Mouse (Mus musculus) ES-E14 (cell line): ENCODE results near the gene En2.

Source experiments
- CHD2 ChIP-seq: IDR thresholded peaks from 2 replicates; pipeline ENCODE4 v1.6.1; 2014; ENCODE audit warnings: mild to moderate bottlenecking, low read depth, low read length, inconsistent platforms
- HCFC1 ChIP-seq: IDR thresholded peaks from 2 replicates; pipeline ENCODE4 v1.6.1; 2012; ENCODE audit warnings: low read length, inconsistent platforms, borderline replicate concordance; ENCODE audit not compliant: insufficient read depth
- ZC3H11A ChIP-seq: IDR thresholded peaks from 2 replicates; pipeline ENCODE4 v1.6.1; 2012; ENCODE audit warnings: low read depth, mild to moderate bottlenecking, inconsistent platforms, low read length, borderline replicate concordance
- ZNF384 ChIP-seq: IDR thresholded peaks from 2 replicates; pipeline ENCODE4 v1.6.1; 2012; ENCODE audit warnings: low read depth, low read length, inconsistent platforms

DNA sequence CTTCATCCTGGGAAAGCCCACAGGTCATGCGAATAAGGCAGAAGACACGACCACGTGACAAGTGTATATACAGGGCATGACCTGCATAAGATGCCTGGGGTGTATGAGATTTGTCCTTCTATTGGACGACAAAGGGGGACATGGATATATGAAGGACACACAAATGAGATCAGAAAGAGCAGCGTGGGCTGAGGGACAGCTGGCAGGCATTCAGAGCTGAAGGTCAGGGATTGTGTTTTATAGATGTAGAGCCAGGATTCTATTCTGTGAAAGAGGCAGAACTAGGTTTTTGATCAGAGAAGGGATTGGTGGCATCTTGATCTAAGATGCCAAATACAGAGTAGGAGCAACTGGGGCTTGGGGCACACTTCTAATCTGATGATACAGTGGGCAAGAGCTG is 33.3 kb upstream of the En2 start:
- TF ChIP-seq CHD2 (no peak), ZC3H11A (no peak), HCFC1 (no peak), ZNF384 (no peak)
